Mouse (Mus musculus): Measurements from ENCODE around the gene Itprid1. TPM values are rescaled to one million over a fixed set of nuclear protein-coding genes. Genes with fewer than 3 reads are reported as not detected.
A peak's percentile ranks its signal among the peaks of the same experiment; 100 is the strongest.

Gene Itprid1
- total RNA-seq, 4 experiments from 2014 or later: 1.2 to 1.5 (median 1.3) TPM

- DNase-seq (ENCODE audit: low spot score in 2 of 2): no peak
Observed at GRCm38 (mm10) chr6:55880886-55881285, 44.2 kb downstream of the Itprid1 start.

GRCm38 (mm10) chr6:55887598-55887997 lies 50.9 kb downstream of the Itprid1 start:
- no peak for DNase-seq (ENCODE audit: low spot score in 2 of 2)

- no peak for DNase-seq (ENCODE audit: low spot score in 2 of 2)
Observed at GRCm38 (mm10) chr6:55901568-55902328, 65.1 kb downstream of the Itprid1 start.

GRCm38 (mm10) chr6:55902329-55902605 lies 65.6 kb downstream of the Itprid1 start:
- no peak for DNase-seq (ENCODE audit: low spot score in 2 of 2)

GRCm38 (mm10) chr6:55919206-55919605 lies 82.5 kb downstream of the Itprid1 start:
- DNase-seq (ENCODE audit: low spot score in 2 of 2): no peak

GRCm38 (mm10) chr6:55920282-55920720 lies 83.6 kb downstream of the Itprid1 start:
- no peak for DNase-seq (ENCODE audit: low spot score in 2 of 2)

GRCm38 (mm10) chr6:55920866-55921630 lies 84.4 kb downstream of the Itprid1 start:
- DNase-seq (ENCODE audit: low spot score in 2 of 2): peak in 1 of 2 experiments; percentile 19

- no peak for DNase-seq (ENCODE audit: low spot score in 2 of 2)
Observed at GRCm38 (mm10) chr6:55944709-55945108, 108.0 kb downstream of the Itprid1 start.

GRCm38 (mm10) chr6:55950345-55951110 lies 113.8 kb downstream of the Itprid1 start:
- peak; percentile 8 to 25 for DNase-seq (ENCODE audit: low spot score in 2 of 2)

- peak in 1 of 2 experiments; percentile 7 for DNase-seq (ENCODE audit: low spot score in 2 of 2)
Observed at GRCm38 (mm10) chr6:55972998-55973397, 136.3 kb downstream of the Itprid1 start.

GRCm38 (mm10) chr6:55979766-55980165 lies 143.1 kb downstream of the Itprid1 start:
- DNase-seq (ENCODE audit: low spot score in 2 of 2): no peak

- DNase-seq (ENCODE audit: low spot score in 2 of 2): no peak
Observed at GRCm38 (mm10) chr6:56008711-56009110, 172.0 kb downstream of the Itprid1 start.

GRCm38 (mm10) chr6:56012384-56012783 lies 175.7 kb downstream of the Itprid1 start:
- DNase-seq (ENCODE audit: low spot score in 2 of 2): no peak

GRCm38 (mm10) chr6:56017291-56017994 lies 180.7 kb downstream of the Itprid1 start, which contains the start of gene Ppp1r17:
Gene Ppp1r17 (plus strand): TSS chr6:56017497.
- DNase-seq (ENCODE audit: low spot score in 2 of 2): no peak

GRCm38 (mm10) chr6:56019632-56020031 lies 182.9 kb downstream of the Itprid1 start:
- no peak for DNase-seq (ENCODE audit: low spot score in 2 of 2)

- DNase-seq (ENCODE audit: low spot score in 2 of 2): no peak
Observed at GRCm38 (mm10) chr6:56025533-56025932, 188.8 kb downstream of the Itprid1 start.

- DNase-seq (ENCODE audit: low spot score in 2 of 2): no peak
Observed at GRCm38 (mm10) chr6:56027318-56027717, 190.6 kb downstream of the Itprid1 start.

- no peak for DNase-seq (ENCODE audit: low spot score in 2 of 2)
Observed at GRCm38 (mm10) chr6:56027966-56028365, 191.3 kb downstream of the Itprid1 start.
